Mouse (Mus musculus) T-helper 2 cell (primary cell): ENCODE data around the gene Olfr1402.

Experiments
- in situ Hi-C: fragments of 300-600 bp; cut with MboI, MseI; formaldehyde crosslinking; loops from one replicate; pipeline ENCODE4 v1.15.1; 2025; ENCODE audit warnings: high pct_unique_total_duplicates

The Olfr1402 gene

DNA sequence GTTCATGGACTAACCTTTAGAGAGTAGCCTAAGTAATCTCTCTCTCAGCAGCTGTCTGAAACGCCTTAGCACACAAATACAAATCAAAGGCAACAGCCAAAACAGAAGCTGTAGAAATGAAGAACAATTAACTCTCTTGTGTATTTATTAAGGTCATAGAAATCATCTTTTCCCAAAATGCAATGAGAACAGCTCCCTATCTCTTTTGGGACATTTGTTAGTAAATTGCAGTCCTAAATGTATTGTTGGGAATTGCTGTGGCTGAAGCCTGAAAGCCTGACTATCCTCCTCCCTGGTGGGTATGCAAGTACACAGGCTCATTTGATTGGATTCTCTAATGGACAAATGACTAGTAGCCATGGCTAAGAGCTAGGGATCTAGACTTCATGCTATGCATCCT lies at the start of gene Olfr1402:
Olfr1402 (minus strand) TSS at position 101 of the 400 bp plus-strand sequence.
- in situ Hi-C loops: no loop called here

DNA sequence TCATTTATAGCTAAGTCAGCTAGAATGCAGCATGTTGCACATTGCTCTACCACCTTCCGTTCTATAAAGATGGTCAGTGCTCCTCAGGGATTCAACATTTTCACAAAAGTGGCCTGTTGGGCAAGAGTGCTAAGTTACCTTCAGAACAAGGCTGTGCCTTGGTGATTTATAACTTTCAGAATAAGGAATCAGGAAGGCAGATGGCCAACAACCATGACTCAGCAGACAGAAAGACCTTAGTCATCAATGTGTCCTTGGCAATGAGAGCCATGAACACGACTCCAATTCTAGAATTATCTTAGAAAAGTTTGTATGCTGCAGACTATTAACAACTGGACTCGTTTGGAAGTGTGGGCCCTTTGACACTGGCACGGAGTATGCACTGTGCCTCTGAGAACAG lies 33.5 kb upstream of the Olfr1402 start:
- in situ Hi-C loops: no loop called here

DNA sequence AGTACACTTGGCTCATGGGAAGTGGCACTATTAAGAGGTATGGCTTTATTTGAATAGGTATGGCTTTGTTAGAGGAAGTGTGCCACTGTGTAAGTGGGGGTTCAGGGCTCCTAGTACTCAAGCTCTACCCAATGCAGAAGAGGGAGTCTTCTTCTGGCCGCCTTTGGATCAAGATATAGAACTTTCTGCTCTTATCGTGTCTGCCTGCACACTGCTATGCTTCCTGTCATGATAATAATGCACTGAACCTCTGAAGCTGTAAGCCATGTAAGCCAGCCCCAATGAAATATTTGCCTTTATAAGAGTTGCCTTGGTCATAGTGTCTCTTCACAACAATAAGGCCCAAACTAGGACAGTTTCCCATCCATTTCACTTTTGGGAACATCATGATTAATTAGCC lies 16.8 kb upstream of the Olfr1402 start:
- in situ Hi-C loops: no loop called here

DNA sequence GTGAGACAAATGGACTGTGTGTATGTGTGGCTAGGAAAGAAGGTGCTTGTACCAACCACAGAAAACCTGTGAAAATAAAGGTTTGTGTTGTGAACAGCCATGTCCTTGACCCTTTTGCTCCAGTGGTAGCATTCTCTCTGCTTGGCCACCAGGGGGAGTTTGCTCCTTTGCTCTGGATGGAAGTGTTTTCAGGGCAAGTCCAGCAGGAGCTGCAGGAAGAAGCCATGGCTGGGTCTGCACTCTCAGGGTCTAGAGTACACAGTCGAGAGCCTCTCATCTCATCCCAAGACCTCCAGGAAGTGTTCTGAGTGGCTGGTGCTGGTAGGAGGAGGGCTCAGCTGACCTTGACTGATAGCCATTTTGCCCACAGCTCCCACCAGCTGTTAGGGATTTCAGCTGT lies 27.5 kb downstream of the Olfr1402 start:
- in situ Hi-C loops: no loop called here

DNA sequence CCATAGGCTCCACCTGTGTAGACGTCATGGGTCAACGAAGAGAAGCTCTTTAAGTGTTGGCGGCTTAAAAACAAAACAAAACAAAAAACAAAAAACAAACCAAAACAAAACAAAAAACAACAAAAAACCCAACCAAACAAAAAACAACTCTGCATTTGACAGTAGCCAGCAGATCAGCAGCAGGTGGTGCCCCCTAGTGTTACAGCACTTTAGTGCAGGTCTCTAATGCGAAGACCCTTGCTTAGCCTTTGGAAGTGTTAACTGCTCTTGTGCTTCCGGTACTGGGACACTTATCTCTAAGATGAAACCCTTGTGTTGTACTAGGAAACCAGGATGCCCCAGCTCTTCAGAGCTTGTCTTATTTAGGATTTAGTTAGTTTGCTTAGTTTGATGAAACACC lies 28.7 kb downstream of the Olfr1402 start:
- in situ Hi-C loops: no loop called here

DNA sequence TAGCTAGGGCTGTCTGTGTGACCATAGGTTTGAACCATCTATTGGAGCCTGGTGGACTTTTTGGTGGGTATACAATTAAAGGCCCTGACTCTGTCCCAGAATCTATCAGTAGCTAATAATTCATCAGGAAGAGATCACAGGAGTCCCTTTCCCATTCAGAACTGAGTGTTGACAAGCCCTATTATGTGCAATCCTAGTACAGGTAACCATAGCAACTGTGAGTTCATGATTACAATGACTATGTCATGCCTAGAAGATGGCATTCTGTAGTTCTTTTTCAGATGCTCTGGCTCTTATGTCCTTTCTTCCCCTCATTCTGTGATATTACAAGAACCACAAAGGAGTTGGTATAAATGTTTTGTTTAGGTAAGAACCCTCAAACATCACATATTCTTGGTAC lies 51.4 kb downstream of the Olfr1402 start:
- in situ Hi-C loops: no loop called here

DNA sequence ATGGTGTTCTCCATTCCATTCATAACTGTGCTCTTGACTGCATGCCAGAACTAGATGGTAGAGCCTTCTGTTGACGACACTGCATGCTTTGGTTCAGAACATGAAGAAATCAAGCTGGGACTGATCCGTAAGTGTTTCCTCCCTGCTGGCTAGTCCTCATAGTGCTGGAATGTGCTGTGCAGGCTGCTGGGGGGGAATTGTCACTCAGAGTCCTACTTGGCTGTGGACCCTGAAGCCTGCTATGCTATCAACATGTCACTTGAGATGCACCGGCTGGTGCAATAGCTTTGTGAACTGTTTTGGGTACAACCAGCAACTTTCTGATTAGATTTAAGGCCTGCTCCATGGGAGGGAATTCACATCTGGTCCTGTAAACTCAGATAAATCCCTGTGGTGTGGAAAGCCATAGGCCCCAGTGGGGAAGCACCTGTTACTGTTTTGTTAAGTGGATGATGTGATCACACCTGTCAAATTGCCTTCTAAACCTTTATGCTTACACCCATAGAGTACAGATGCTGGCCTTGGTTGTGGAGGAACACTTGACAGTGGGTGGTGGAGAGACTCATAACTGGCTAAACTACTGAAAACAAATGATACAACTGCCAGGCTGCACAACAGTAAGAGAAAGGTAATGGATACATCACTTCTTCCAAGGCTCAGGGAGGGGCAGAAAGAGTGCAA lies 58.3 kb downstream of the Olfr1402 start:
- in situ Hi-C loops: no loop called here

DNA sequence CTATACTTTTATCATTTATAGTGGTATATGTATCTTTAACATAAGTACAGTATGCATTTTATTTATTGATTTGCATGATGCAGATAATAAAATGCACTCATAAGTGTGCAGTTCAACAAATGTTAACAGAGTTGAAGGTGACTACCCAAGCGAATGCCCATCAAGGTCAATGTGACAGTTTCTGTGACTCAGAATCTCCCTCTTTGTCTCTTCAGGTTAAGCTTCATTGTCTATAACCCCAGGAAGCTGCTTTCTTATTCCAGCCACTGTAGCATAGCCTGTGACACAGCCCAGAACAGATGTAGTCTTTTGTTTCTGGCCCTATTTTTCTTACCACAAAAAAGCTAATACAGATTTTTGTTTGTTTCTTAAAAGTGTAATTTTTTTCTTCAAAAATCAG lies 63.4 kb downstream of the Olfr1402 start:
- in situ Hi-C loops: no loop called here
